Mouse (Mus musculus) liver, postnatal 0 days (tissue): ENCODE results near the gene Mocs1. TPM values are rescaled to one million over a fixed set of nuclear protein-coding genes. Genes with fewer than 3 reads are reported as not detected.

Experiments used
- ATAC-seq: fragments of 200-750 bp; cut with Nextera tagmentation; 2 replicates; pipeline ENCODE4 v1.8.0; 2017; ENCODE audit warnings: mild to moderate bottlenecking, moderate library complexity
- DNase-seq: peaks from one replicate; pipeline ENCODE4 v3.0.0-alpha.2; 2016
- H3K27ac ChIP-seq: fragments of 300-500 bp; sonication (generic); 2 replicates; pipeline ENCODE4 v1.5.1; 2014; ENCODE audit warnings: antibody characterized with exemption, moderate library complexity, mild to moderate bottlenecking, low read depth
- H3K27me3 ChIP-seq: fragments of 300-500 bp; sonication (generic); 2 replicates; pipeline ENCODE4 v1.6.1; 2014; ENCODE audit warnings: low read length, control low read depth, mixed read lengths; ENCODE audit not compliant: insufficient read depth
- H3K36me3 ChIP-seq: fragments of 300-500 bp; sonication (generic); replicated peaks from 2 replicates; pipeline ENCODE4 v1.6.1; 2014; ENCODE audit warnings: mild to moderate bottlenecking, control low read depth, low read length, moderate library complexity, mixed read lengths; ENCODE audit not compliant: insufficient read depth
- H3K4me1 ChIP-seq: fragments of 300-500 bp; sonication (generic); 2 replicates; pipeline ENCODE4 v1.6.1; 2014; ENCODE audit warnings: antibody characterized with exemption, mild to moderate bottlenecking, control low read depth; ENCODE audit not compliant: insufficient read depth
- H3K4me2 ChIP-seq: fragments of 300-500 bp; sonication (generic); 2 replicates; pipeline ENCODE4 v1.6.1; 2014; ENCODE audit warnings: low read depth, mild to moderate bottlenecking, low read length, moderate library complexity, mixed read lengths
- H3K4me3 ChIP-seq: fragments of 300-500 bp; sonication (generic); 2 replicates; pipeline ENCODE4 v1.5.1; 2014; ENCODE audit warnings: low read depth, low read length
- H3K9ac ChIP-seq: fragments of 300-500 bp; sonication (generic); replicated peaks from 2 replicates; pipeline ENCODE4 v1.6.1; 2014; ENCODE audit warnings: mild to moderate bottlenecking, moderate library complexity
- H3K9me3 ChIP-seq: fragments of 300-500 bp; sonication (generic); 2 replicates; pipeline ENCODE4 v1.6.1; 2016; ENCODE audit warnings: mild to moderate bottlenecking, control low read depth, low read length, mixed read lengths
- CTCF ChIP-seq: sonication (generic); IDR thresholded peaks from 2 replicates; pipeline ENCODE4 v1.5.1; 2016; ENCODE audit warnings: antibody characterized with exemption, low read depth
- EP300 ChIP-seq: IDR thresholded peaks from 2 replicates; pipeline ENCODE4 v1.6.1; 2016; ENCODE audit warnings: antibody characterized with exemption, low read depth, mild to moderate bottlenecking
- WGBS: fragments of 180-500 bp; shearing (Covaris S2); extraction: QIAGEN DNeasy Blood & Tissue Kit; methylation state at CpG from one replicate; pipeline ENCODE4 v1.1.7; 2014; ENCODE audit not compliant: insufficient replicate concordance; 5-methylcytosine and 5-hydroxymethylcytosine counted together
- polyA plus RNA-seq: library from polyadenylated mRNA; unstranded; fragments of >200 nt; fragmentation: Nextera tagmentation; extraction: Ambion mirVana; gene quantifications from 2 replicates; pipeline ENCODE4 v1.2.1, GENCODE M21; 2015

Gene Mocs1
- polyA plus RNA-seq, 1 experiment from 2014 or later: 8.8 TPM

DNA sequence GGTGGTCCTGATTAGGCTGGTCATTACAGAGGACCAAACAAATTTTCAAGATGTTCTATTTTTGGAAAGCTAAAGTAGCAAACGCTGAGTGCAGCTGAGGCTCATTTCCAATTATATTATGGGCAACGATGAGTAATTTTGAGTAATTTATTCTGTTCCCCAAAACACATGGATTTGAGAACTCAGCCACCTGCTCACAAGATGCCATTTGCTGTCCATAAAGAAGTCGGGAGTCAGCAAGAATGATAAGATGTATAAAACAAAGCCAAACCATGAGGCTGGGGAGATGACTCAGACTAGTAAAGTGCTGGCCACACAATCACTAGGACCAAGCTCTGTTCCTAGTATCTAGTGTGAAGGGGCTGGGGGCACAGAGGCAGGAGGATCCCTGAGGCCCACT is 56.3 kb downstream of the Mocs1 start:
- no peak for ATAC-seq
- Histone ChIP-seq H3K9me3 (no peaks in the 10 kb centered on the region), H3K4me2 (no peak overlapping the region), H3K36me3 (no peaks in the 10 kb centered on the region), H3K4me3 (no peak overlapping the region), H3K9ac (no peak overlapping the region), H3K27ac (no peak overlapping the region), H3K27me3 (no peaks in the 10 kb centered on the region), H3K4me1 (no peaks in the 10 kb centered on the region)
- WGBS: 70% methylated on average over 3 of the region's 3 CpGs
- no peak for DNase-seq
- no peak for TF ChIP-seq CTCF
- no peak for TF ChIP-seq EP300

DNA sequence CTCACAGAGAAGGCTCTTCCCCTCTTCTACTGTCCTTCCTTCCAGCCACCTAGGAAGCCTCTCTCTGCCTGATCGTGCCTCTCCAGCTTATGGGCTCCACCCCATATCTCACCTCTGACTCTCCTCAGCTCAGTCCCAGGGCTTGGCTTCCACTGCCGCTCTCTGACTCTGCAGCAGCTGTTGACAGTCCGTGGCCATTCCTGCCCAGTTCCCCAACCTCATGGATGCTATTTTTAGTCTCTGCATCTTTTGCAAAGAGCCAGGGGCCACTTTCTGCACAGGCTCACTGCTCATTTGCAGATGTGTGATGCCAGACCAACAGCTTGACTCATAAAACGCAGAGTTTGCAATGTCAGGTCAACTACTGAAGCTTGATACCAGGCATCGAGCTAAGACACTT is 60.9 kb downstream of the Mocs1 start:
- Histone ChIP-seq H3K9ac (no peak overlapping the region), H3K27me3 (no peaks in the 10 kb centered on the region), H3K9me3 (no peaks in the 10 kb centered on the region), H3K27ac (no peak overlapping the region), H3K4me1 (no peaks in the 10 kb centered on the region), H3K4me3 (no peak overlapping the region), H3K4me2 (no peak overlapping the region), H3K36me3 (no peaks in the 10 kb centered on the region)
- ATAC-seq (no peak), DNase-seq (no peak)
- no peak for TF ChIP-seq EP300
- TF ChIP-seq CTCF: no peak
- 54% methylated on average over 5 of the region's 5 CpGs for WGBS

DNA sequence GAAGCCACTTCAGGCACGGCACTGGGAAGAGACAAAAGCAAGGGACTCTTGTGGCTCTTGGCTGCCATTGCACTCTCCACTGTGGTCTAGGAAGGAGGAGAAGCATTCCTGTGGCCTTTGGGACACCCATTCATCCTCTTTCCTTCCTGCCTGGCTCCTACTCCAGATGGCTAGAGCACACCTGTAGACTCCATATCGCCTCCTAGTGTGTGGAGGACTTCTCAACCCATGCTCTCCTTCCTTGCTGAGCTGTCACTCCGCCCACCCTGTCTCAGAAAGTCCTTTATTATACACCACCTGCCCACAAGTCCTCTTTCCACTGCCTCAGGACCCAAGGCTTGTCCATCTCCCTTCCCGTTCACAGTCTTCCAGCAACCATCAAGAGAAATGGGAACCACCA is 65.1 kb downstream of the Mocs1 start:
- TF ChIP-seq EP300 (no peak), CTCF (peak; percentile 16; the same call in 1 of the 2 replicates)
- WGBS: 82% methylated on average over 4 of the region's 4 CpGs
- Histone ChIP-seq H3K27ac (no peak overlapping the region), H3K4me2 (no peak overlapping the region), H3K4me1 (no peaks in the 10 kb centered on the region), H3K4me3 (no peak overlapping the region), H3K9me3 (no peaks in the 10 kb centered on the region), H3K27me3 (no peaks in the 10 kb centered on the region), H3K9ac (no peak overlapping the region), H3K36me3 (no peaks in the 10 kb centered on the region)
- ATAC-seq: no peak
- no peak for DNase-seq

DNA sequence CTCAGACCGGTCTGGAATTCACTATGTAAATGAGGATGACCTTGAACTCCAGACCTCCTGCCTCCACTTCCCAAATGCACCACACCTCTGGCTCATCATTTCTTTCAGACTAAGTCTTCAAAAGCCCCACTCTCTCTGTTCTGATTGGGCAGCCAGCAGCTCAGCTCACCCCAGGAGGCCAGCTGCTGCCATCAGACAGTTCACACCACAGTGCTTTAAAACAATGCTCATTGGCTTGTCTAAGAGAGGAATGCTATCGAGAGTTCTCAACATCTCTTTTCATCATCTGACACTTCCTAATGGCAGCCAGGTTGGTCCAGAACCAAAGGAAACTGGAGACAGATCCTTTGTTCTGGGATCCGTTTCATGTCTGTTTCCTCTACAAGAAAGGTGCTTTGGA is 70.0 kb downstream of the Mocs1 start:
- ATAC-seq (no peak), DNase-seq (no peak)
- H3K27ac ChIP-seq: no peak overlapping the region
- 71% methylated on average over 3 of the region's 3 CpGs for WGBS
- H3K4me1 ChIP-seq: no peaks in the 10 kb centered on the region
- H3K9me3 ChIP-seq: no peaks in the 10 kb centered on the region
- no peak for TF ChIP-seq CTCF
- TF ChIP-seq EP300: no peak
- H3K4me3 ChIP-seq: no peak overlapping the region
- H3K27me3 ChIP-seq: no peaks in the 10 kb centered on the region
- H3K36me3 ChIP-seq: no peaks in the 10 kb centered on the region
- no peak overlapping the region for H3K4me2 ChIP-seq
- H3K9ac ChIP-seq: no peak overlapping the region

DNA sequence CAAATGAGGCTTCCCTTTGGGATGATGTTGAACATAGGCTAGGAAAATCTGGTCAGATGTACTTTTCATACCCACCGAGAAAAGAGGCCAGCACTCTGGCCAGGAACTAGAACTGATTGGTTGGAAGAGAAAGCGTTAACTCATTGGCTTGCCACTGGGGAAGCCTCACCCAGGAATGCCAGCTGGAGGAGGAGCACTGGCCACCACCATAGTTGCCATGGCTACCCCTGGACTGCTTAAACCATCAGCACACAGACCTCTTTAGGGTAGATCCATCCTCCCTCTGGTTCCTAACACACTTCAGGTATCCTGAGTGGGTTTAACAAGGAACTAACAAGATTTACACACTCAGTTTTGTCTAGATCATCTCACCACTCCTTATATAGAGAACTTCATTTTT is 71.5 kb downstream of the Mocs1 start:
- Histone ChIP-seq H3K9ac (no peak overlapping the region), H3K4me3 (no peak overlapping the region), H3K4me2 (no peak overlapping the region), H3K4me1 (no peaks in the 10 kb centered on the region), H3K9me3 (no peaks in the 10 kb centered on the region), H3K27me3 (no peaks in the 10 kb centered on the region), H3K27ac (no peak overlapping the region), H3K36me3 (no peaks in the 10 kb centered on the region)
- DNase-seq (no peak), ATAC-seq (no peak)
- no peak for TF ChIP-seq EP300
- no peak for TF ChIP-seq CTCF
- WGBS: 81% methylated on average over 2 of the region's 2 CpGs

DNA sequence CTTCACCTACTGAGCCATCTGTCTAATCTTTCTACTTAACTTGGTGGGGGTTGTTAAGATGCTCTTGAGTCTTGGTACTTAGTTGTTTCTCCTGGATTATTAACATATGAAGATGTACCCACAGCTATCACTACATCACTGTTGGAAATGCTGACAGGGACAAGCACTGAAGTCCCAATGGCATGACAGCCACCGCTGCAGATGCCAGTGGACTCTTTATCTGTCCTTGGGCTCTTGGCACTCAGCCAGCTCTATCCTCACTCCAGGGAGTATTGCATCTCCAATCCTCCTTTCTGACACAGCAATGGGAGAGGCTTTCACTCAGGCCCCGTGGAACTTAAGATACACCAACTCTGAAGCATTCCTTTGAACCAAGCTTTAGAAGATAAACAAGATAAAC is 72.1 kb downstream of the Mocs1 start:
- Histone ChIP-seq H3K4me1 (no peaks in the 10 kb centered on the region), H3K4me2 (no peak overlapping the region), H3K27ac (no peak overlapping the region), H3K4me3 (no peak overlapping the region), H3K27me3 (no peaks in the 10 kb centered on the region), H3K9me3 (no peaks in the 10 kb centered on the region), H3K9ac (no peak overlapping the region), H3K36me3 (no peaks in the 10 kb centered on the region)
- ATAC-seq: no peak
- TF ChIP-seq EP300 (no peak), CTCF (no peak)
- 47% methylated on average over 2 of the region's 2 CpGs for WGBS
- peak; percentile 23 for DNase-seq

DNA sequence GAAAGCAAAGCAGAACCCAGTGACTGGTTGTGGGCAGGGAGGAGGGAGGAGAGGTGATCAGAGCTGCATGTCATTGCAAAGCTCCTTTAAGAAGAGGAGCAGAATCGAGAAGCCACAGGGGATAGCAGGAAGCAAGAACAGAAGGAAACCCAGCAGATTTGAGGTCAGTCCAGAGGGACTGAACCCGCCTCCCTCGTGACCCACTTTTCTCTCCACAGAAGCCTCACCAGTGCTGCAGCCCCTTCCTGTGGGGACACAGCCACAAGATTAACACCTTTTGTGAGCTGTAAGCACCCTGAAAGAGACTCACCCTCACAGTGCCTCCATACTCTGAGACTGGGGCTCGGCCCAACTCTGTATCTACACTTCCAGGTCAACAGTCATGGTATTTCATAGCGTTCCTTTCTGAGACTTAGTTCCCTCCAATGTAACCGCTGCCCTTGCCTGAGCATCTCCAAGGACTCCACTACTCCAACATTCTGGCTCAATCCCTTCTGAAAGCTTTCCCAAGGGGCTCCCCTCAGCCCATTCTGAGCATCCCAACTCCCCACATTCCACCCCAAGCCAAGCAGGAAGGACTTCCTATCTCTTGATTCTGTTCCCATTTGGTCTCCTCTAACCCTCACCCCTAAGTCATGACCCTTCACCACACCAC is 75.2 kb downstream of the Mocs1 start:
- DNase-seq: no peak
- Histone ChIP-seq H3K27ac (no peak overlapping the region), H3K36me3 (no peaks in the 10 kb centered on the region), H3K4me1 (no peaks in the 10 kb centered on the region), H3K4me2 (no peak overlapping the region), H3K9ac (no peak overlapping the region), H3K27me3 (no peaks in the 10 kb centered on the region), H3K4me3 (no peak overlapping the region), H3K9me3 (no peaks in the 10 kb centered on the region)
- no peak for ATAC-seq
- TF ChIP-seq CTCF (no peak), EP300 (no peak)
- 55% methylated on average over 6 of the region's 6 CpGs for WGBS

Other genes starting within 250 kb of the Mocs1 start
- gene Daam2, start 136.0 kb downstream of the Mocs1 start, polyA plus RNA-seq: 0.20 and 0.23 TPM in 2 replicates
- not detected in 2 replicates for gene Kif6, start 186.8 kb downstream of the Mocs1 start, polyA plus RNA-seq